ENCODE assay signal across 8 mouse cellular contexts in genomic region chr5:103910156-103910555, GRCm38 (mm10). TPM values are rescaled to one million over a fixed set of nuclear protein-coding genes. Genes with fewer than 3 reads are reported as not detected.
DNase-seq lines count a peak whose midpoint lies in the region; ATAC-seq and TF ChIP-seq lines count a peak whose summit lies in the region.
"Had no signal": no experiment of that assay in that cellular context is flagged by ENCODE, and none has a peak within 500 bp of the region (broad histone marks: within the 10 kb centered on the region; RNA-seq: fewer than 3 reads in every experiment).

No protein-coding gene starts in this region.

- no peak for TF ChIP-seq CTCF in lung, embryonic 14.5 days (IDR thresholded peaks at IDR 0.05; ENCODE audit: low read depth)

- H3K36me3 ChIP-seq in lung, embryonic 14.5 days (ENCODE audit: insufficient read depth) = no peaks in the 10 kb centered on the region
- no peaks in the 10 kb centered on the region for H3K36me3 ChIP-seq in forebrain, embryonic 14.5 days (ENCODE audit: control insufficient read depth, insufficient read depth, low read length)
- H3K36me3 ChIP-seq in limb, embryonic 12.5 days = no peaks in the 10 kb centered on the region
- no peaks in the 10 kb centered on the region for H3K36me3 ChIP-seq in stomach, embryonic 14.5 days (ENCODE audit: control insufficient read depth, insufficient read depth, low read length)

- H3K27ac ChIP-seq in lung, embryonic 14.5 days (ENCODE audit: low read depth) = no peak overlapping the region
- no peak overlapping the region for H3K27ac ChIP-seq in forebrain, embryonic 14.5 days (ENCODE audit: low read depth, low read length)
- no peak overlapping the region for H3K27ac ChIP-seq in limb, embryonic 12.5 days
- no peak overlapping the region for H3K27ac ChIP-seq in stomach, embryonic 14.5 days (ENCODE audit: low read length)

- peaks cover 3% of the 10 kb centered on the region for H3K4me1 ChIP-seq in lung, embryonic 14.5 days (ENCODE audit: insufficient read depth)
- peaks cover 7% of the 10 kb centered on the region for H3K4me1 ChIP-seq in forebrain, embryonic 14.5 days (ENCODE audit: control insufficient read depth, insufficient read depth, low read length)
- H3K4me1 ChIP-seq in limb, embryonic 12.5 days (replicated peaks) = peaks cover 9% of the 10 kb centered on the region; the same call in 1 of the 2 replicates
- peaks cover 7% of the 10 kb centered on the region; the same call in 1 of the 2 replicates for H3K4me1 ChIP-seq in stomach, embryonic 14.5 days (ENCODE audit: control insufficient read depth, insufficient read depth, low read length)

- H3K4me2 ChIP-seq in lung, embryonic 14.5 days = peak overlapping the region; percentile 78
- peak overlapping the region; percentile 79 for H3K4me2 ChIP-seq in forebrain, embryonic 14.5 days (ENCODE audit: low read length)
- peak overlapping the region; percentile 79 for H3K4me2 ChIP-seq in limb, embryonic 12.5 days
- H3K4me2 ChIP-seq in stomach, embryonic 14.5 days (replicated peaks; ENCODE audit: low read depth, low read length) = peak overlapping the region; percentile 77

- ATAC-seq in lung, embryonic 14.5 days (ENCODE audit: insufficient read depth) = no peak
- no peak for ATAC-seq in forebrain, embryonic 14.5 days
- no peak for ATAC-seq in limb, embryonic 12.5 days (ENCODE audit: insufficient number of reproducible peaks, insufficient read depth, low FRiP score, low TSS enrichment, low read depth)
- ATAC-seq in stomach, embryonic 14.5 days (ENCODE audit: insufficient number of reproducible peaks, insufficient read depth, low FRiP score, low read depth) = no peak

- peak overlapping the region; percentile 79 for H3K4me3 ChIP-seq in lung, embryonic 14.5 days (ENCODE audit: low read depth, low read length)
- H3K4me3 ChIP-seq in forebrain, embryonic 14.5 days (ENCODE audit: low read depth, low read length) = peak overlapping the region; percentile 73
- peak overlapping the region; percentile 84 for H3K4me3 ChIP-seq in limb, embryonic 12.5 days (replicated peaks)
- H3K4me3 ChIP-seq in stomach, embryonic 14.5 days (ENCODE audit: low read depth, low read length) = peak overlapping the region; percentile 89

- no peaks in the 10 kb centered on the region for H3K9me3 ChIP-seq in lung, embryonic 14.5 days (ENCODE audit: low read depth, low read length)
- H3K9me3 ChIP-seq in forebrain, embryonic 14.5 days (replicated peaks; ENCODE audit: control insufficient read depth, low read length) = no peaks in the 10 kb centered on the region
- no peaks in the 10 kb centered on the region for H3K9me3 ChIP-seq in limb, embryonic 12.5 days
- no peaks in the 10 kb centered on the region for H3K9me3 ChIP-seq in stomach, embryonic 14.5 days (ENCODE audit: control insufficient read depth, low read depth, low read length)

- DNase-seq in lung, embryonic 14.5 days = no peak
- DNase-seq in lung, postnatal 10 days = no peak
- no peak for DNase-seq in forebrain, embryonic 14.5 days (ENCODE audit: low spot score)
- no peak for DNase-seq in thymus, adult 18-20 months
- DNase-seq in kidney, postnatal 14 days = no peak
- DNase-seq: right cerebral cortex, postnatal 25 days had no signal

- H3K27me3 ChIP-seq in lung, embryonic 14.5 days (ENCODE audit: insufficient read depth, low read length) = 0 out of 2 replicates have a peak, but pooled peaks cover 3% of the 10 kb centered on the region
- no peaks in the 10 kb centered on the region for H3K27me3 ChIP-seq in forebrain, embryonic 14.5 days (replicated peaks; ENCODE audit: control insufficient read depth, insufficient read depth, low read length)
- no peaks in the 10 kb centered on the region for H3K27me3 ChIP-seq in limb, embryonic 12.5 days
- no peaks in the 10 kb centered on the region for H3K27me3 ChIP-seq in stomach, embryonic 14.5 days (ENCODE audit: control insufficient read depth, insufficient read depth, low read length)

- peak overlapping the region; percentile 67; the same call in 1 of the 2 replicates for H3K9ac ChIP-seq in lung, embryonic 14.5 days
- peak overlapping the region; percentile 88; the same call in 1 of the 2 replicates for H3K9ac ChIP-seq in forebrain, embryonic 14.5 days (ENCODE audit: low read length)
- no peak overlapping the region; the same call in 1 of the 2 replicates for H3K9ac ChIP-seq in limb, embryonic 12.5 days (replicated peaks)
- no peak overlapping the region for H3K9ac ChIP-seq in stomach, embryonic 14.5 days (replicated peaks; ENCODE audit: low read depth, low read length)

- 13% methylated on average over 8 of the region's 9 CpGs for WGBS in lung, embryonic 14.5 days
- 17% methylated on average over 7 of the region's 9 CpGs for WGBS in forebrain, embryonic 14.5 days
- 14% methylated on average over 8 of the region's 9 CpGs for WGBS in limb, embryonic 12.5 days
- 17% methylated on average over 8 of the region's 9 CpGs for WGBS in stomach, embryonic 14.5 days

RNA-seq across cellular contexts. Expression of gene Klhl8, which starts 0.9 kb away (rescaled TPM):
- 9.4 and 11.1 TPM in 2 replicates for polyA plus RNA-seq in lung, embryonic 14.5 days (2014; fragmentation: Nextera tagmentation; extraction: Ambion mirVana)
- polyA plus RNA-seq in forebrain, embryonic 14.5 days (2014; fragmentation: Nextera tagmentation; extraction: Ambion mirVana) = 41.1 and 46.5 TPM in 2 replicates
- polyA plus RNA-seq in limb, embryonic 12.5 days (2016; fragmentation: Nextera tagmentation; extraction: Ambion mirVana) = 13.2 and 13.8 TPM in 2 replicates
- polyA plus RNA-seq in stomach, embryonic 14.5 days (2014; fragmentation: Nextera tagmentation; extraction: Ambion mirVana) = 15.0 and 15.8 TPM in 2 replicates

Comparison
In these comparisons a context has a peak if more than half of its experiments do, and no peak if none do; other contexts are left out.
1. H3K9ac ChIP-seq: peak in lung, embryonic 14.5 days (single experiment) and forebrain, embryonic 14.5 days (single experiment); none in limb, embryonic 12.5 days (single experiment) and stomach, embryonic 14.5 days (single experiment).
2. Peak in every context shown above with its lines, with median percentiles within 50 percentile points of each other: H3K4me2 ChIP-seq and H3K4me3 ChIP-seq.